Mouse (Mus musculus) adrenal gland, postnatal 36 days (tissue): Measurements from ENCODE around the gene Usp8. TPM values are rescaled to one million over a fixed set of nuclear protein-coding genes. Genes with fewer than 3 reads are reported as not detected.

Experiments used
- DNase-seq, 2 experiments: peaks; one replicate each; pipeline ENCODE4 v3.0.0; 2021; ENCODE audit warnings: mixed read lengths in 1 of 2
- total RNA-seq, 2 experiments: library from RNA; stranded (reverse); gene quantifications; 2 replicates each; pipeline ENCODE4 v1.2.3; 2021

The Usp8 gene
- total RNA-seq, 2 experiments from 2014 or later: 66.9 to 76.5 TPM

GRCm38 (mm10) chr2:126735339-126736073 lies 28.4 kb downstream of the Usp8 start:
- DNase-seq: no peak

GRCm38 (mm10) chr2:126740314-126740713 lies 33.2 kb downstream of the Usp8 start:
- no peak for DNase-seq

- DNase-seq: no peak
Measured at GRCm38 (mm10) chr2:126743389-126743788, 36.3 kb downstream of the Usp8 start.

- no peak for DNase-seq
Measured at GRCm38 (mm10) chr2:126755664-126756063, 48.5 kb downstream of the Usp8 start.

GRCm38 (mm10) chr2:126759351-126759750 lies 52.2 kb downstream of the Usp8 start:
- no peak for DNase-seq

GRCm38 (mm10) chr2:126765867-126766582 lies 58.9 kb downstream of the Usp8 start:
- DNase-seq: no peak

GRCm38 (mm10) chr2:126767599-126767998 lies 60.5 kb downstream of the Usp8 start:
- no peak for DNase-seq

- DNase-seq: no peak
Measured at GRCm38 (mm10) chr2:126768194-126768593, 61.1 kb downstream of the Usp8 start.

GRCm38 (mm10) chr2:126769431-126770181 lies 62.5 kb downstream of the Usp8 start:
- peak in 1 of 2 experiments; percentile 36 for DNase-seq

- DNase-seq: no peak
Measured at GRCm38 (mm10) chr2:126772217-126772616, 65.1 kb downstream of the Usp8 start.

GRCm38 (mm10) chr2:126775951-126776350 lies 68.8 kb downstream of the Usp8 start:
- DNase-seq: no peak

GRCm38 (mm10) chr2:126776416-126776815 lies 69.3 kb downstream of the Usp8 start:
- no peak for DNase-seq

GRCm38 (mm10) chr2:126778806-126779205 lies 71.7 kb downstream of the Usp8 start:
- DNase-seq: peak in 1 of 2 experiments; percentile 15

- no peak for DNase-seq
Measured at GRCm38 (mm10) chr2:126780286-126780685, 73.2 kb downstream of the Usp8 start.

- DNase-seq: no peak
Measured at GRCm38 (mm10) chr2:126781478-126781877, 74.3 kb downstream of the Usp8 start.

- peak; percentile 64 to 80 for DNase-seq
Measured at GRCm38 (mm10) chr2:126782433-126782832, 75.3 kb downstream of the Usp8 start.

GRCm38 (mm10) chr2:126783370-126783769 lies 76.2 kb downstream of the Usp8 start, which contains the start of gene Usp50:
Usp50 (minus strand) TSS chr2:126783470.
- no peak for DNase-seq

- no peak for DNase-seq
Measured at GRCm38 (mm10) chr2:126787721-126788342, 80.7 kb downstream of the Usp8 start.

- no peak for DNase-seq
Measured at GRCm38 (mm10) chr2:126792611-126793010, 85.5 kb downstream of the Usp8 start.

- no peak for DNase-seq
Measured at GRCm38 (mm10) chr2:126795708-126796107, 88.6 kb downstream of the Usp8 start.

- no peak for DNase-seq
Measured at GRCm38 (mm10) chr2:126798455-126798854, 91.3 kb downstream of the Usp8 start.

GRCm38 (mm10) chr2:126801980-126802379 lies 94.9 kb downstream of the Usp8 start:
- no peak for DNase-seq
